Mouse (Mus musculus) urinary bladder, postnatal 4 days (tissue): Measurements from ENCODE around the gene Tpsg1.

Experiments used
- DNase-seq, 2 experiments: peaks; one replicate each; pipeline ENCODE4 v3.0.0; 2021 to 2022; ENCODE audit warnings: low spot score in 2 of 2

Gene Tpsg1

GRCm38 (mm10) chr17:25368973-25369372 lies at the start of gene Tpsg1:
Tpsg1 (plus strand) TSS chr17:25369273.
- no peak for DNase-seq

- DNase-seq, result no peak
These were observed 48.3 kb upstream of the Tpsg1 start for GRCm38 (mm10) chr17:25320819-25321218.

DNA sequence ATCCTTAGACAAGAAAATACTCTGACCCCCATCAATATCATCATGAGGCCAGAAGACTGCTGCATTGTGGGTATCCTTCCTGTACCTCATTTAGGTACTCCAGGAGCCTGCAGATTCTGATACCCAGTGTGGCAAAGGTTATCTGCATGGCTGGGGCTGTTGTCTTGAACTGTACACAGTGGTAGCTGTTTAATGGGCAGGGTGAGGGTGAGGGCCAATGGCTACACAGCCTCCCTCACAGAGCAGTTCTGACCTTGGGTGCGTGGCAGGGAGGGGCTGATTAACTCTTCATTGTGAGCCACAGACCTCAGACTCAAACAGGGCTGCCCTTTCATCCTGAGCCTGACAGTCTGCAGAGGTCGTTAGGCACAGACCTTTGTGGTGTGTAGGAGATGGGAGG lies 46.1 kb upstream of the Tpsg1 start:
- DNase-seq, result no peak

DNA sequence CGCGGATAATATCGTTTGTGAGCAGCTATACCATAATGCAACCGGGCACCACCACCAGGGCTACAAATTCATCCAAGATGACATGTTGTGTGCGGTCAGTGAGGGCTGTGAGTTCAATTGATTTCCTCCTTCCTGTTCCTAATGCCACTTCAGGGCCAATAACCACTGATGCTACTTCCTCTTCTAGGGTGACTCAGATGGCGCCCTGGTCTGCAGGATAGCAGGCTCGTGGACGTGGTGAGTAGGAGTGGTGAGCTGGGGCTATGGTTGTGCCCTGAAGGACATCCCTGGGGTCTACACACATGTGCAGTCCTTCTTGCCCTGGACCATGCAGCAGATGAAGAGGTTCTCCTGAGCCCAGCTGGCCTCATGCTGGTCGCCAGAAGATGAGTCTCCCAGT lies 36.8 kb upstream of the Tpsg1 start:
- DNase-seq, result no peak

- DNase-seq, result peak in 1 of 2 experiments; percentile 33
These were observed 35.1 kb upstream of the Tpsg1 start for GRCm38 (mm10) chr17:25333943-25334342.

GRCm38 (mm10) chr17:25338218-25338617 lies 30.9 kb upstream of the Tpsg1 start:
- no peak for DNase-seq

DNA sequence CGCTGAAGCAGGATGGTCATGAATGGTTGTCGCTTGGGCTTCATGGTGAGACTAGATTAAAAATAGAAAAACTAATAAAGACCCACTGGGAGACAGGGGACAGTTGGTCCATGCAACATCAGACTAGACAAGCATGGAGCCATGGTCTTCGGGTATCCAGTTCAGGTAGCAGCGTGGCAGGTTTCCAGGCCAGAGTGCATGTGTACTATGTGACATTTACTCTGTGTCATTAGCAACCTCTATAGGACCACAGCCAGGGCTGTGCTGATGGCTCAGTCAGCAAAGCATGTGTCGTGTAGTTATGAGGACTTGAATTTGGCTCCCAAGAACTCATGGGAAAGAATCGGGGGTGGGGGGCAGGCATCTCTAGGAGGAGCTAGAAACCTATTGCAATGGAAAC lies 29.1 kb upstream of the Tpsg1 start:
- DNase-seq, result no peak

DNA sequence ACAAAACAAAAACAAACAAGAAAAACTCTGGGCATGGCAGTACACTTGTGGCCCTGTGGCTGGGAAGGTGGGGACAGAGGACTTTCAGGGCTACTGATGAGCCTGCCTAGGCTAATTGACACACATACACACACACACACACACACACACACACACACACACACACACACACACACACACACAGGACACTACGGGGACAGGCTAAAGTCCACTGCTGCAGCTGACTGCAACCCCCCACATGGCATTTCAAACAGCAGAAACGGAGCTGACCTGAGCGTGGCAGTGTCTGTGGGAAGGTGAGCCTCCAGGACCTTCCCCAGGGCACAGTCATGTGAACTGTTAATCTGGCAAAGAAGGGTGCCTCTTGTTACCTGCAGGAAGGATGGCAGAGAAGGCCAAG lies 27.6 kb upstream of the Tpsg1 start:
- no peak for DNase-seq

- DNase-seq, result no peak
These were observed 23.6 kb upstream of the Tpsg1 start, which contains the start of gene Tpsab1 for GRCm38 (mm10) chr17:25345462-25345861. Tpsab1 (minus strand) TSS chr17:25345562.

- no peak for DNase-seq
These were observed 7.8 kb upstream of the Tpsg1 start for GRCm38 (mm10) chr17:25361291-25361690.

- DNase-seq, result no peak
These were observed 5.3 kb upstream of the Tpsg1 start for GRCm38 (mm10) chr17:25363726-25364125.

DNA sequence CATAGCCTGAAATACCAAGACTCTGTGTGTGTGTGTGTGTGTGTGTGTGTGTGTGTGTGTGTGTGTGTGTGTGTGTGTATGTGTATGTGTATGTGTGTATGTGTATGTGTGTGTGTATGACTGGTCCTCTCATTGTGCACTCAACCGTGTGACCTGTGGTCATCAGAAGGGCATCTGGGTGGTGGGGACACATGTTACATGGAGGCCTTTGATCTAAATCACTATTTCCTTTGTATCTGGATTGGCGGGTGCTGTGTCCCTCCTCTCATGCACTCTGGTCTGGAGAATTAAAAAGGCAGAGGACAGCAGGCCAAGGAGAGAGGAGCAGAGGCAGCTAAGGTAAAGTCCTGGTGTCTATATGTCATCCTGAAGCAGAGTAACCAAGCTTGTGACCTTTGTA lies 3.1 kb upstream of the Tpsg1 start, which contains the start of gene Tpsb2:
Gene Tpsb2 (plus strand): TSS at position 301 of the 400 bp plus-strand sequence.
- DNase-seq, result no peak

DNA sequence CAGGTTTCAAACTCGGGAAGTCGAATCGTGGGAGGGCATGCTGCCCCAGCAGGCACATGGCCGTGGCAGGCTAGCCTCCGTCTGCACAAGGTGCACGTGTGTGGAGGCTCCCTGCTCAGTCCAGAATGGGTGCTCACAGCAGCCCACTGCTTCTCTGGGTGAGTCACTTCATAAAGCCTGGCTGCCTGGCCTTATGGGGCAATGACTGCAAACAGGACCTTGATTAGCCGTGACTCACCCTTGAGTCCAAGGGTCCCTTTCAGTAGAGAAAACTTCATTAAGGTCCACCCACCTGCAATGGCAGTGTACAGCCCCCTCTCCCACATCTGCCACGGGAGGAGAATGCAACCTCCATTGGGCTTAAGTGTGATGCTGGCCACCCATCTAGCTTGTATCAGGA lies 3.4 kb downstream of the Tpsg1 start:
- no peak for DNase-seq

DNA sequence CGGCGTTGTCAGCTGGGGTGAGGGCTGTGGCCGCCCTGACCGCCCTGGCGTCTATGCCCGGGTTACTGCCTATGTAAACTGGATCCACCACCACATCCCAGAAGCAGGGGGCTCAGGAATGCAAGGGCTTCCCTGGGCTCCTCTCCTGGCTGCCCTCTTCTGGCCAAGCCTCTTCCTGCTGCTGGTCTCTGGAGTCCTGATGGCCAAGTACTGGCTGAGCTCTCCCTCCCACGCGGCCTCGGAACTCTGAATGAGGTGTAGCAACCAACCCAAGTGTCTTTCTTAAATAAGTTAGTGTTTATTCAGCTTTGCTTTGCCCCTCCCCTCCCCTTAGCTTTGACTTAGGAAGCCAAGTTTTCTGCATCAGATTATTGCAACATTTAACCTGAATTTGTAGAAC lies 4.9 kb downstream of the Tpsg1 start:
- DNase-seq, result peak in 1 of 2 experiments; percentile 39

- DNase-seq, result no peak
These were observed 25.5 kb downstream of the Tpsg1 start for GRCm38 (mm10) chr17:25394526-25394925.

GRCm38 (mm10) chr17:25397804-25398519 lies 28.9 kb downstream of the Tpsg1 start:
- peak; percentile 65 to 86 for DNase-seq

DNA sequence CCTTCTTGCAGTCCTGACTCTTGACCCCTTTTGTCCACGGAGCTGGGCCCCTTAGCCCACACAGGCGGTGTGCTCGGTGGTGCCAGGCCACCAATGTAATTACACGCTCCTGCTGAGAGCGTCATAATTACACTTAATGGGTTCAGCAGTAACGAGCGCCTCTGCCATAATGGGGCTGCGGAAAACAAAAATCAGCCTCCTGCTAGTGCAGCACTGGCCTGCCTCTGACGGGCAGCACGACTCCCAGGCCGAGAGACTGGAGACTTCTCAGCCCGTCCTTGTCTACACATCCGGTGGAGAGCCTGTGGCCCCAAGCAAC lies 29.4 kb downstream of the Tpsg1 start:
- DNase-seq, result no peak

DNA sequence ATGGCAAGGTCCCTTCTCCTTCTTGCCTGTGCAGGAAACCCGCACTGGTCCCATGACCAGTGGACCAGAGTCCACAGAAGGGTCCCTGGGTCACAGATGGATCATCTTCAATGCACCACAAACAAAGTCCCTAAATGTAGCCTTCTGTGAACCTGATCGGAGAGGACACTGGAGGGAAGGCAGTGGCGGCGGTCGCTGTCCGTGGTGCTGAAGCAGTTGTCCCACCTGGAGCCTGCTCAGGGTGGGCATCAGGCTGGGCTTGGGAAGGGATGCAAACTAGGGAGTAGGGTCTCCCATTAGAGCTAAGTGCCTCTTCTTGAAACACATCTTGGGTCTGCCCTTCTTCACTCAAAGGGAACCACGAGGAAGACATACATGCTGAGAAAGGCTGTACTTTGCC lies 31.4 kb downstream of the Tpsg1 start:
- no peak for DNase-seq

DNA sequence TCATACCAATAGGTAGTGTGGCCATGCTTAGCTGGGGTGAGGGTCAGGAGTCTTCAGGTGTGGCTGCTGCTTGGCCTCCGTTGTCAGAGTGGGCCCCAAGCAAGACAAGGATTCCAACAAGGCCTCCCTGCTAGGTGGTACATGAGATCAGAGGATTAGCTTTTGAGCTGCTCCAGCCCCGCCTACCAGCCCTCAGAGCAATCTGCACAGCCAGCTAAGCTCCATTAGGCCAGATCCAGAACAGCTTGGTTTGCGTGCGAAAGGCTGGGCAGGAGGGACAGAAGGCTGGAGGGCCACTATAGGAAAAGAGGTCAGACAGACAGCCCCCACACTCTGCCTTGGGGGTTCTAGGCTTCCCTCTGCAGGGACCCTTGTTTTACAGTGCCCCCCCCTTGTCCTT lies 32.4 kb downstream of the Tpsg1 start:
- DNase-seq, result no peak

- no peak for DNase-seq
These were observed 33.2 kb downstream of the Tpsg1 start for GRCm38 (mm10) chr17:25402224-25402623.

DNA sequence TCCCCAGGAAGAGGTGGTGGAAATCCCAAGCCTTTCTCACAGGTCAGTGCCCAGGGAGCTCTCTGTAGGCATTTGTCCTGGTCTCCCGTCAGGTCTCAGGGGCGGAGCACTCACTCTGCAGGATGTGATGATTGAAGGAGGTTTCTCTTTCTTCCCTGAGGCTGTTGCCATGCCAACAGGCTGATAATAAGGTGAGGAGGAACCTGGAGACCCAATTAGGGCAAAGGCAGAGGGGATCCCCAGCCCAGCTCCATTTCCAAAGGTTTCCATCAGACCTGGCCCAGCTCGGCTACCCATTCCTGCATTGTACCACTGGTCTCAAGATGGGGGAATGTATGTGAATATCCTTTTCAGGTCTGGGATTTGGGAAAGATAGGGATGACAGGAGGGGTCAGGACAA lies 35.1 kb downstream of the Tpsg1 start:
- no peak for DNase-seq

GRCm38 (mm10) chr17:25405224-25405895 lies 36.3 kb downstream of the Tpsg1 start:
- DNase-seq, result no peak

GRCm38 (mm10) chr17:25406011-25406441 lies 37.0 kb downstream of the Tpsg1 start:
- DNase-seq, result no peak
